Comparison of ENCODE assay signal across 8 mouse cellular contexts in genomic region chr4:136430609-136431375, GRCm38 (mm10). TPM values are rescaled to one million over a fixed set of nuclear protein-coding genes. Genes with fewer than 3 reads are reported as not detected.
DNase-seq lines count a peak whose midpoint lies in the region; ATAC-seq and TF ChIP-seq lines count a peak whose summit lies in the region.

No protein-coding gene starts in this region.

- TF ChIP-seq CTCF in liver, postnatal 0 days (IDR thresholded peaks at IDR 0.05; ENCODE audit: low read depth) = no peak

- H3K9ac ChIP-seq in forebrain, embryonic 15.5 days (replicated peaks) = no peak overlapping the region
- H3K9ac ChIP-seq in hindbrain, embryonic 15.5 days = no peak overlapping the region
- no peak overlapping the region for H3K9ac ChIP-seq in liver, postnatal 0 days (replicated peaks)

- WGBS in embryonic facial prominence, embryonic 10.5 days = 42% methylated on average over 11 of the region's 11 CpGs
- 18% methylated on average over 9 of the region's 11 CpGs for WGBS in forebrain, embryonic 15.5 days
- 25% methylated on average over 11 of the region's 11 CpGs for WGBS in hindbrain, embryonic 15.5 days
- WGBS in liver, postnatal 0 days (ENCODE audit: insufficient replicate concordance) = 53% methylated on average over 11 of the region's 11 CpGs

- no peak overlapping the region; the same call in 1 of the 2 replicates for H3K4me3 ChIP-seq in embryonic facial prominence, embryonic 10.5 days
- no peak overlapping the region for H3K4me3 ChIP-seq in forebrain, embryonic 15.5 days
- no peak overlapping the region for H3K4me3 ChIP-seq in hindbrain, embryonic 15.5 days
- H3K4me3 ChIP-seq in liver, postnatal 0 days (ENCODE audit: low read depth, low read length) = no peak overlapping the region

- H3K27ac ChIP-seq in embryonic facial prominence, embryonic 10.5 days (replicated peaks) = peak overlapping the region; percentile 41; the same call in 1 of the 2 replicates
- H3K27ac ChIP-seq in forebrain, embryonic 15.5 days (replicated peaks) = peak overlapping the region; percentile 60
- 0 out of 2 replicates have a peak overlapping the region, but pooled peaks have one; percentile 20 for H3K27ac ChIP-seq in hindbrain, embryonic 15.5 days (replicated peaks)
- H3K27ac ChIP-seq in liver, postnatal 0 days (ENCODE audit: low read depth) = no peak overlapping the region

- no peaks in the 10 kb centered on the region for H3K36me3 ChIP-seq in embryonic facial prominence, embryonic 10.5 days (replicated peaks)
- H3K36me3 ChIP-seq in forebrain, embryonic 15.5 days = no peaks in the 10 kb centered on the region
- no peaks in the 10 kb centered on the region for H3K36me3 ChIP-seq in hindbrain, embryonic 15.5 days
- H3K36me3 ChIP-seq in liver, postnatal 0 days (replicated peaks; ENCODE audit: insufficient read depth, low read length) = no peaks in the 10 kb centered on the region

- peak; percentile 70 for ATAC-seq in forebrain, embryonic 15.5 days (replicated peaks)
- ATAC-seq in hindbrain, embryonic 15.5 days (ENCODE audit: low FRiP score, low read depth) = 0 out of 2 replicates have a peak, but pooled peaks have one; percentile 30
- no peak for ATAC-seq in liver, postnatal 0 days

- peaks cover 44% of the 10 kb centered on the region for H3K27me3 ChIP-seq in embryonic facial prominence, embryonic 10.5 days (replicated peaks; ENCODE audit: low read depth, poor library complexity, severe bottlenecking)
- H3K27me3 ChIP-seq in forebrain, embryonic 15.5 days = peaks cover 5% of the 10 kb centered on the region
- peaks cover 10% of the 10 kb centered on the region for H3K27me3 ChIP-seq in hindbrain, embryonic 15.5 days
- no peaks in the 10 kb centered on the region for H3K27me3 ChIP-seq in liver, postnatal 0 days (ENCODE audit: insufficient read depth, low read length)

- no peak overlapping the region for H3K4me2 ChIP-seq in forebrain, embryonic 15.5 days (replicated peaks)
- H3K4me2 ChIP-seq in hindbrain, embryonic 15.5 days = no peak overlapping the region
- no peak overlapping the region for H3K4me2 ChIP-seq in liver, postnatal 0 days (ENCODE audit: low read depth, low read length)

- no peaks in the 10 kb centered on the region for H3K9me3 ChIP-seq in embryonic facial prominence, embryonic 10.5 days
- H3K9me3 ChIP-seq in forebrain, embryonic 15.5 days = no peaks in the 10 kb centered on the region
- no peaks in the 10 kb centered on the region for H3K9me3 ChIP-seq in hindbrain, embryonic 15.5 days
- H3K9me3 ChIP-seq in liver, postnatal 0 days (ENCODE audit: low read length) = no peaks in the 10 kb centered on the region

- DNase-seq in kidney, postnatal 4 days = peak; percentile 18 to 34
- DNase-seq in kidney, postnatal 36 days = no peak
- DNase-seq in embryonic facial prominence, embryonic 10.5 days (ENCODE audit: low spot score) = no peak
- DNase-seq in liver, postnatal 0 days = no peak
- no peak for DNase-seq in cerebellum, adult 9-10 months
- DNase-seq in frontal cortex, postnatal 10 days (ENCODE audit: low spot score in 2 of 2) = no peak

- peaks cover 19% of the 10 kb centered on the region for H3K4me1 ChIP-seq in embryonic facial prominence, embryonic 10.5 days
- peaks cover 11% of the 10 kb centered on the region for H3K4me1 ChIP-seq in forebrain, embryonic 15.5 days
- peaks cover 12% of the 10 kb centered on the region for H3K4me1 ChIP-seq in hindbrain, embryonic 15.5 days (replicated peaks)
- H3K4me1 ChIP-seq in liver, postnatal 0 days (ENCODE audit: insufficient read depth) = no peaks in the 10 kb centered on the region

- no peak for TF ChIP-seq EP300 in liver, postnatal 0 days (IDR thresholded peaks at IDR 0.05; ENCODE audit: low read depth)

RNA-seq across cellular contexts. Expression of gene Htr1d, which starts 7.5 kb away (rescaled TPM):
- 0.16 TPM in 2 replicates for polyA plus RNA-seq in embryonic facial prominence, embryonic 10.5 days (2016; fragmentation: Nextera tagmentation; extraction: Ambion mirVana)
- 0.70 and 0.74 TPM in 2 replicates for polyA plus RNA-seq in forebrain, embryonic 15.5 days (2015; fragmentation: Nextera tagmentation; extraction: Ambion mirVana)
- 1.9 and 3.3 TPM in 2 replicates for polyA plus RNA-seq in hindbrain, embryonic 15.5 days (2015; fragmentation: Nextera tagmentation; extraction: Ambion mirVana)
- not detected in 2 replicates for polyA plus RNA-seq in liver, postnatal 0 days (2015; fragmentation: Nextera tagmentation; extraction: Ambion mirVana)

RNA-seq across cellular contexts. Expression of gene 6030445D17Rik, which starts 31.3 kb away (rescaled TPM):
- 0.14 TPM in 1 of 2 replicates, not detected in the other for polyA plus RNA-seq in embryonic facial prominence, embryonic 10.5 days (2016; fragmentation: Nextera tagmentation; extraction: Ambion mirVana)
- 0.10 and 0.57 TPM in 2 replicates for polyA plus RNA-seq in forebrain, embryonic 15.5 days (2015; fragmentation: Nextera tagmentation; extraction: Ambion mirVana)
- 0.33 and 0.51 TPM in 2 replicates for polyA plus RNA-seq in hindbrain, embryonic 15.5 days (2015; fragmentation: Nextera tagmentation; extraction: Ambion mirVana)
- polyA plus RNA-seq in liver, postnatal 0 days (2015; fragmentation: Nextera tagmentation; extraction: Ambion mirVana) = 0.12 TPM in 1 of 2 replicates, not detected in the other

RNA-seq across cellular contexts. Expression of gene Luzp1, which starts 38.8 kb away (rescaled TPM):
- polyA plus RNA-seq in embryonic facial prominence, embryonic 10.5 days (2016; fragmentation: Nextera tagmentation; extraction: Ambion mirVana) = 150 and 158 TPM in 2 replicates
- 62.1 and 69.8 TPM in 2 replicates for polyA plus RNA-seq in forebrain, embryonic 15.5 days (2015; fragmentation: Nextera tagmentation; extraction: Ambion mirVana)
- 58.1 and 61.2 TPM in 2 replicates for polyA plus RNA-seq in hindbrain, embryonic 15.5 days (2015; fragmentation: Nextera tagmentation; extraction: Ambion mirVana)
- 18.1 and 20.8 TPM in 2 replicates for polyA plus RNA-seq in liver, postnatal 0 days (2015; fragmentation: Nextera tagmentation; extraction: Ambion mirVana)

Comparison
In these comparisons a context has a peak if more than half of its experiments do, and no peak if none do; other contexts are left out.
1. DNase-seq: peak in kidney, postnatal 4 days (2 of 2); none in kidney, postnatal 36 days (0 of 2), embryonic facial prominence, embryonic 10.5 days (single experiment), liver, postnatal 0 days (single experiment), cerebellum, adult 9-10 months (single experiment) and frontal cortex, postnatal 10 days (0 of 2).